Mouse (Mus musculus): ENCODE results near the gene Zfp64. TPM values are rescaled to one million over a fixed set of nuclear protein-coding genes. Genes with fewer than 3 reads are reported as not detected.

The Zfp64 gene
- 21.6 TPM for polyA plus RNA-seq (2021)

GRCm38 (mm10) chr2:168954835-168955716 lies at the start of gene Zfp64:
Gene Zfp64, minus strand, starts transcription at chr2:168955587.
- DNase-seq (ENCODE audit: low read depth, low spot score), result peak; percentile 71
- no peak for TF ChIP-seq CTCF (IDR thresholded peaks at IDR 0.05)
- CTCF ChIA-PET, result no interaction called here
- no peaks in the 10 kb centered on the region for H3K27me3 ChIP-seq
- in situ Hi-C loops (cut with MboI; ENCODE audit: low pct_unique_long_range_greater_than_20kb), result no loop called here
- peak; percentile 96 for ATAC-seq
- POLR2A ChIA-PET, result interaction anchor here (1.0 kb wide), 1 partner anchor 9 kb away, joined by 3 read pairs; no protein-coding TSS in a partner anchor

GRCm38 (mm10) chr2:168992642-168993420 lies 37.4 kb upstream of the Zfp64 start:
- in situ Hi-C loops (cut with MboI; ENCODE audit: low pct_unique_long_range_greater_than_20kb), result no loop called here
- H3K27me3 ChIP-seq, result no peaks in the 10 kb centered on the region
- peak; percentile 47 for TF ChIP-seq CTCF (IDR thresholded peaks at IDR 0.05)
- no peak for ATAC-seq
- POLR2A ChIA-PET, result no interaction called here
- no peak for DNase-seq (ENCODE audit: low read depth, low spot score)
- CTCF ChIA-PET, result interaction anchor here (0.6 to 1.1 kb wide), 5 partner anchors 8 to 20 kb away, joined by 3 to 4 read pairs (median 3); no protein-coding TSS in a partner anchor

- DNase-seq (ENCODE audit: low read depth, low spot score), result no peak
These were observed 35.6 kb upstream of the Zfp64 start for GRCm38 (mm10) chr2:168990957-168991356.

DNA sequence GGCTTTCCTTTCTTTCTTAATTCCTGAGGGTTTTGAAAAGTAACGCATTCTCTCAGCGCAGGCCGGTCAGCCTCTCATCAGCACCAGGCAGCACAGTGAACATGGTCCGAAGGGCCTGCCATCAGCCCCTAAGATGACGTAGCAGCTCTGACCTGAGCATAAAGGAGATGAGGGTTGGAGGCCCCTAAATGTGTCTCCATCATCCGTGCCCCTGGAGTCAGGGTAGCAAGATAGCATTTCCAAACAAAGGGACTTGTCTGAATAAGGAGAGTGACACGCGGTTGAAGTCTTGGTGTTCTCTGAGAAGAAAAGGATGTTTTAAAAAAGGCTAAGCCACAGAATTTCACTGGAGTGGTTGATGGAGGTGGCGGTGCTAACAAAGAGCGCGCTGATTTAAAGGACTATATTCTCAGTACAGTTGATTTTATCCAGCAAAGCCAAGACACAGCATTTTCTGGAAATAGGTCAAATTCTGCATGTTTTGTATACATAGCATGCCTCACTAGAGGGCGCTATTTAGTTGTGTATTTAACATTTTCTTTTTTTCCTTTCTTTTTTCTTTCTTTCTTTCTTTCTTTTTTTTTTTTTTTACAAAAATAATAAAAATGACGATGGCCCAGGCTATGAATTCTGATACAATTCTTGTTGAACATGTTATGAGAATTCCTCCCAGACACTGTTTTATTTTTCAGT lies 34.8 kb upstream of the Zfp64 start:
- ChIA-PET CTCF (no interaction called here), POLR2A (no interaction called here)
- peak; percentile 65 for TF ChIP-seq CTCF (IDR thresholded peaks at IDR 0.05)
- DNase-seq (ENCODE audit: low read depth, low spot score) (no peak), ATAC-seq (no peak)
- in situ Hi-C loops (cut with MboI; ENCODE audit: low pct_unique_long_range_greater_than_20kb), result no loop called here
- H3K27me3 ChIP-seq, result no peaks in the 10 kb centered on the region

More at GRCm38 (mm10) chr2:168990957-168991356, 35.6 kb upstream of the Zfp64 start:
- no peak for ATAC-seq
- ChIA-PET POLR2A (no interaction called here), CTCF (no interaction called here)
- TF ChIP-seq CTCF (IDR thresholded peaks at IDR 0.05), result no peak
- in situ Hi-C loops (cut with MboI; ENCODE audit: low pct_unique_long_range_greater_than_20kb), result no loop called here
- no peaks in the 10 kb centered on the region for H3K27me3 ChIP-seq

GRCm38 (mm10) chr2:168988056-168988455 lies 32.7 kb upstream of the Zfp64 start:
- ChIA-PET POLR2A (interaction anchor here (0.5 kb wide), 1 partner anchor 414 kb away, joined by 3 read pairs; no protein-coding TSS in a partner anchor), CTCF (no interaction called here)
- no peak for ATAC-seq
- no peak for DNase-seq (ENCODE audit: low read depth, low spot score)
- no peak for TF ChIP-seq CTCF (IDR thresholded peaks at IDR 0.05)
- in situ Hi-C loops (cut with MboI; ENCODE audit: low pct_unique_long_range_greater_than_20kb), result no loop called here
- no peaks in the 10 kb centered on the region for H3K27me3 ChIP-seq

DNA sequence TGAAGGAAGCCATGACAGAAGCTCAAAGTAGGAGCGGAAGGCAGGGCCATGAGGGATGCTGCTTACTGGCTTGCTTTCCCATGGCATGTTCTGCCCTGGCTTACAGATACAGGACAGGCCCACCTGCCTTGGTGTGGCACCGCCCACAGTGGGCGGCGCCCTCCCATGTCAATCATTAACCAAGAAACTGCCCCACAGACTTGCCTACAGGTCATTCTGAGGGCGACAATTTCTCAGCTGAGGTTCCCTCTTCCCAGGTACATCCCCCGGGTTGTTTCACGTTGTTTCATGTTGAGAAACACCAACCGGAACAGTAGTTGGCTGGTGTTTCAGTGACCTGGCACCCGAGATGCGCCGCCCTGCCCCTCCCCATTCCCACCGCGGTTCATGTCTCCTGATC lies 32.0 kb upstream of the Zfp64 start:
- in situ Hi-C loops (cut with MboI; ENCODE audit: low pct_unique_long_range_greater_than_20kb), result no loop called here
- ATAC-seq (no peak), DNase-seq (ENCODE audit: low read depth, low spot score) (no peak)
- H3K27me3 ChIP-seq, result no peaks in the 10 kb centered on the region
- no peak for TF ChIP-seq CTCF (IDR thresholded peaks at IDR 0.05)
- ChIA-PET POLR2A (no interaction called here), CTCF (no interaction called here)

GRCm38 (mm10) chr2:168981951-168982350 lies 26.6 kb upstream of the Zfp64 start:
- in situ Hi-C loops (cut with MboI; ENCODE audit: low pct_unique_long_range_greater_than_20kb), result no loop called here

GRCm38 (mm10) chr2:168981448-168981847 lies 26.1 kb upstream of the Zfp64 start:
- POLR2A ChIA-PET, result no interaction called here
- DNase-seq (ENCODE audit: low read depth, low spot score) (no peak), ATAC-seq (no peak)
- CTCF ChIA-PET, result no interaction called here
- in situ Hi-C loops (cut with MboI; ENCODE audit: low pct_unique_long_range_greater_than_20kb), result no loop called here
- H3K27me3 ChIP-seq, result no peaks in the 10 kb centered on the region
- no peak for TF ChIP-seq CTCF (IDR thresholded peaks at IDR 0.05)

More at GRCm38 (mm10) chr2:168981951-168982350, 26.6 kb upstream of the Zfp64 start:
- ChIA-PET CTCF (no interaction called here), POLR2A (no interaction called here)
- TF ChIP-seq CTCF (IDR thresholded peaks at IDR 0.05), result no peak
- DNase-seq (ENCODE audit: low read depth, low spot score) (no peak), ATAC-seq (no peak)
- no peaks in the 10 kb centered on the region for H3K27me3 ChIP-seq

GRCm38 (mm10) chr2:168980859-168981258 lies 25.5 kb upstream of the Zfp64 start:
- in situ Hi-C loops (cut with MboI; ENCODE audit: low pct_unique_long_range_greater_than_20kb), result no loop called here
- TF ChIP-seq CTCF (IDR thresholded peaks at IDR 0.05), result no peak
- ChIA-PET CTCF (no interaction called here), POLR2A (no interaction called here)
- DNase-seq (ENCODE audit: low read depth, low spot score) (no peak), ATAC-seq (no peak)
- no peaks in the 10 kb centered on the region for H3K27me3 ChIP-seq

- POLR2A ChIA-PET, result no interaction called here
- H3K27me3 ChIP-seq, result no peaks in the 10 kb centered on the region
- in situ Hi-C loops (cut with MboI; ENCODE audit: low pct_unique_long_range_greater_than_20kb), result no loop called here
- CTCF ChIA-PET, result interaction anchor here (0.7 to 1.1 kb wide), 2 partner anchors 13 to 16 kb away, joined by 3 to 4 read pairs; no protein-coding TSS in a partner anchor
- ATAC-seq, result no peak
- peak; percentile 62 for TF ChIP-seq CTCF (IDR thresholded peaks at IDR 0.05)
- no peak for DNase-seq (ENCODE audit: low read depth, low spot score)
These were observed 24.4 kb upstream of the Zfp64 start for GRCm38 (mm10) chr2:168979742-168980141.
